Mouse (Mus musculus) lung, embryonic 15.5 days (tissue): ENCODE data around the gene Wnt11. TPM values are rescaled to one million over a fixed set of nuclear protein-coding genes. Genes with fewer than 3 reads are reported as not detected.
A peak's percentile ranks its signal among the peaks of the same experiment; 100 is the strongest.

Source experiments
- ATAC-seq: fragments of 200-750 bp; cut with Nextera tagmentation; 2 replicates; pipeline ENCODE4 v1.8.0; 2017; ENCODE audit warnings: moderate number of reproducible peaks, borderline replicate concordance; ENCODE audit not compliant: low FRiP score, low TSS enrichment; ENCODE audit errors: extremely low read depth
- H3K27ac ChIP-seq: fragments of 300-500 bp; sonication (generic); 2 replicates; pipeline ENCODE4 v1.5.1; 2015; ENCODE audit warnings: moderate library complexity, mild to moderate bottlenecking, inconsistent platforms
- H3K27me3 ChIP-seq: fragments of 300-500 bp; sonication (generic); 2 replicates; pipeline ENCODE4 v1.6.1; 2015; ENCODE audit warnings: inconsistent platforms
- H3K36me3 ChIP-seq: fragments of 300-500 bp; sonication (generic); 2 replicates; pipeline ENCODE4 v1.6.1; 2015; ENCODE audit warnings: inconsistent platforms
- H3K4me1 ChIP-seq: fragments of 300-500 bp; sonication (generic); 2 replicates; pipeline ENCODE4 v1.6.1; 2015; ENCODE audit warnings: inconsistent platforms
- H3K4me2 ChIP-seq: fragments of 300-500 bp; sonication (generic); 2 replicates; pipeline ENCODE4 v1.6.1; 2015; ENCODE audit warnings: inconsistent platforms, mild to moderate bottlenecking, moderate library complexity
- H3K4me3 ChIP-seq: fragments of 300-500 bp; sonication (generic); 2 replicates; pipeline ENCODE4 v1.5.1; 2015; ENCODE audit warnings: mild to moderate bottlenecking, inconsistent platforms
- H3K9ac ChIP-seq: fragments of 300-500 bp; sonication (generic); 2 replicates; pipeline ENCODE4 v1.6.1; 2015; ENCODE audit warnings: inconsistent platforms
- H3K9me3 ChIP-seq: fragments of 300-500 bp; sonication (generic); 2 replicates; pipeline ENCODE4 v1.6.1; 2016; ENCODE audit warnings: inconsistent platforms
- WGBS: fragments of 180-500 bp; shearing (Covaris S2); methylation state at CpG from one replicate; pipeline ENCODE4 v1.1.7; 2015; 5-methylcytosine and 5-hydroxymethylcytosine counted together
- polyA plus RNA-seq: library from polyadenylated mRNA; unstranded; fragments of >200 nt; fragmentation: Nextera tagmentation; extraction: Ambion mirVana; gene quantifications from 2 replicates; pipeline ENCODE4 v1.2.1, GENCODE M21; 2015

The Wnt11 gene
- polyA plus RNA-seq, 1 experiment from 2014 or later = 18.9 TPM

DNA sequence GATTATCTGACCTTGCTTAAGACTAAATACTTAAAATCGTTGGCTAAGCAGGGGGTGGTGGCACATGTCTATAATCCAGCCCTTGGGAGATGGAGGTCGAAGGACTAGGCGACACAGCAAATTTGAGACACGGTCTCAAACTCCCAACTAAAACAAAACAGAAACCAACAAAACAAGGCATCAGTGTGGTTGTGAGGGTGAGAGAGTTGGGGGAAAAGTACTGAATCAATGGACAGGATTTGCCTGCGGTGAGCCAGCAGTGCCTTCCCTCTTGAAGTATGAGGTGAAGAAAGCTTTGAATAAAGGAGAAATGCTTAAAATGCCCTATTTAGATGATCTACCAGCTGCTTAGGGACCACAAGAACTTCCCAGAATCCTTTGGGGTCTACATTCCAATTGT lies 58.2 kb downstream of the Wnt11 start:
- peaks cover 31% of the 10 kb centered on the region for H3K4me1 ChIP-seq

DNA sequence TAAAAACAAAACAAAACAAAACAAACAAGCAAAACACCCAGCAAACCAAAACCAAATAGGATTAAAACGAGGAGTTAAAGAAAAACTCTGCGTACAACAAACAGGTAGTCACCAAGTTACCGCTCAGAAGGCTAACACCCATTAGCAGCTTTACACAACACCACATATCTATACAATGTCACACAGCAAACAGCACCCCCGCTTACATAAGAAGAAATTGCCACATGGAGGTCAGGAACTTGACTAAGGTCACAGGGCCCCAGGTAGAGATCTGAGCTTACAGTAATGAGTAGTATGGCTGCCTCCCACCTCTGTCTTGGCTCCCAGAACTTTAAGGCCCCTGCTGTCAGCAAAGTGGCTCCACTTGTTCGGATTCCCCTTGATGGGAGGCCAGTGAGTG lies 59.4 kb downstream of the Wnt11 start:
- Histone ChIP-seq H3K9me3 (no peaks in the 10 kb centered on the region), H3K36me3 (no peaks in the 10 kb centered on the region), H3K4me1 (peaks cover 41% of the 10 kb centered on the region), H3K4me2 (no peak overlapping the region), H3K9ac (no peak overlapping the region), H3K27me3 (no peaks in the 10 kb centered on the region), H3K27ac (0 out of 2 replicates have a peak overlapping the region, but pooled peaks have one; percentile 60), H3K4me3 (no peak overlapping the region)
- 82% methylated on average over 5 of the region's 5 CpGs for WGBS
- no peak for ATAC-seq

More for the DNA sequence above, 58.2 kb downstream of the Wnt11 start:
- Histone ChIP-seq H3K4me3 (no peak overlapping the region), H3K27ac (no peak overlapping the region), H3K36me3 (peaks cover 2% of the 10 kb centered on the region; the same call in 1 of the 2 replicates), H3K9ac (no peak overlapping the region), H3K4me2 (no peak overlapping the region), H3K9me3 (no peaks in the 10 kb centered on the region), H3K27me3 (no peaks in the 10 kb centered on the region)
- WGBS = 88% methylated on average over 5 of the region's 5 CpGs
- no peak for ATAC-seq

DNA sequence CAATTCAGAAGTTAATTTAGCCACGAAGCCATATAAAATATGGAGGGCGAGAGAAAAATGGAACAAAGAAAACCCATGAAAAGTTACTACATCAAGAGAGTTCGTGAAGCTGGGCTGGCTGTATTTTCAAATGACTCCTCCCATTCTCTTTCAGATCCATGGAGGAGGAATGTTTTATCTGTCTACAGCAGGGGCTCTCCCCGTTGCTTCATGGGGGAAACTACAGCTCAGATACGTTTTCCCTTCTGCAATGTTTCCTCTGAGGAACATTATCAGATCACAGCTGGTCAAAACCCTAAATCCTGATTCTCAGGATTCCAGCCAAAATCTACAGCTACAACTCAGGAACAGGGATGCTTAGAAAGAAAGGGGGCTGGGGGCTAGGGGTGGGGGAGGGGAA lies 59.9 kb downstream of the Wnt11 start:
- ATAC-seq = no peak

DNA sequence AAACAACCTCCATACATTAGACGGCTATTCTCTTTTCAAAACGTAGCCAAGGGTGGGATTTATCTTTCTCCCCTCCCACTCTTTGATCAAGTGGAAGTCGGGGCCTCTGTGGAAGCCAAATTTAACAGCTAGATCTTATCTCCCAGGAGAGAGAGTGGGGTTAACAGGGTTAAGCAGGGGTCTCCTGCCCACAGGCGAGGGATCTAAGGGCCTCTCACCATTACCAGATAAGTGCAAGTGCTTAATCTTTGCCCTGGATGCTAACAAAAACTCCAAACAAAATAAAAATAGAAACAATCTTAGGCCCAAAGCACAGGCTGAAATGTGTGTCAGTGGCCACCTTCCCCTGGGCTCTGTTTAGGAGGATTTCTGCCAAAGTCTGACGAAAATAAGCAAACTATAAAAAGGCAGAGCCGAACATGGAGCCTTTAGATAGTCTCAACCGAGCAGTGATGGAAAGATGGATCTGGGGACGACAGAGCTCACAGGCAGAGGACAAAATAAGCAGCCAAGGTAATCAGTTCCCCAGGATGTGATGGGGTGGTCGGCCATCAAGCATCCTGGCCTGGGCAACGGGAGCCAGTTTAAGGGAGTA lies 60.7 kb downstream of the Wnt11 start:
- Histone ChIP-seq H3K27ac (peak overlapping the region; percentile 60), H3K27me3 (no peaks in the 10 kb centered on the region), H3K9me3 (no peaks in the 10 kb centered on the region), H3K9ac (no peak overlapping the region), H3K4me2 (no peak overlapping the region), H3K36me3 (no peaks in the 10 kb centered on the region), H3K4me1 (peaks cover 52% of the 10 kb centered on the region), H3K4me3 (no peak overlapping the region)
- 19% methylated on average over 10 of the region's 10 CpGs for WGBS
- no peak for ATAC-seq

More for the DNA sequence above, 59.9 kb downstream of the Wnt11 start:
- Histone ChIP-seq H3K27ac (peak overlapping the region; percentile 60; the same call in 1 of the 2 replicates), H3K9me3 (no peaks in the 10 kb centered on the region), H3K4me3 (no peak overlapping the region), H3K4me1 (peaks cover 44% of the 10 kb centered on the region), H3K27me3 (no peaks in the 10 kb centered on the region), H3K36me3 (no peaks in the 10 kb centered on the region), H3K4me2 (no peak overlapping the region), H3K9ac (no peak overlapping the region)
- WGBS = 35% methylated on average over 5 of the region's 5 CpGs

- no peak overlapping the region for H3K4me3 ChIP-seq
Measured at GRCm38 (mm10) chr7:98897323-98897722, 62.4 kb downstream of the Wnt11 start.

GRCm38 (mm10) chr7:98899815-98900214 lies 64.9 kb downstream of the Wnt11 start:
- no peaks in the 10 kb centered on the region for H3K36me3 ChIP-seq
- no peak overlapping the region for H3K4me3 ChIP-seq
- no peak overlapping the region for H3K4me2 ChIP-seq
- no peaks in the 10 kb centered on the region for H3K9me3 ChIP-seq
- H3K27ac ChIP-seq = peak overlapping the region; percentile 69
- H3K9ac ChIP-seq = no peak overlapping the region
- H3K4me1 ChIP-seq = peaks cover 62% of the 10 kb centered on the region
- 36% methylated on average over 4 of the region's 4 CpGs for WGBS
- no peaks in the 10 kb centered on the region for H3K27me3 ChIP-seq
- peak; percentile 83; the same call in 1 of the 2 replicates for ATAC-seq

More at GRCm38 (mm10) chr7:98897323-98897722, 62.4 kb downstream of the Wnt11 start:
- 86% methylated on average over 8 of the region's 8 CpGs for WGBS
- ATAC-seq = no peak
- Histone ChIP-seq H3K4me2 (no peak overlapping the region), H3K9ac (no peak overlapping the region), H3K9me3 (no peaks in the 10 kb centered on the region), H3K4me1 (peaks cover 55% of the 10 kb centered on the region), H3K27me3 (no peaks in the 10 kb centered on the region), H3K36me3 (no peaks in the 10 kb centered on the region), H3K27ac (no peak overlapping the region)

- ATAC-seq = no peak
- Histone ChIP-seq H3K27me3 (no peaks in the 10 kb centered on the region), H3K9ac (no peak overlapping the region), H3K4me1 (peaks cover 60% of the 10 kb centered on the region), H3K9me3 (no peaks in the 10 kb centered on the region), H3K4me2 (no peak overlapping the region), H3K36me3 (no peaks in the 10 kb centered on the region), H3K27ac (no peak overlapping the region), H3K4me3 (no peak overlapping the region)
- 91% methylated on average over 1 of the region's 1 CpGs for WGBS
Measured at GRCm38 (mm10) chr7:98901120-98901519, 66.2 kb downstream of the Wnt11 start.

DNA sequence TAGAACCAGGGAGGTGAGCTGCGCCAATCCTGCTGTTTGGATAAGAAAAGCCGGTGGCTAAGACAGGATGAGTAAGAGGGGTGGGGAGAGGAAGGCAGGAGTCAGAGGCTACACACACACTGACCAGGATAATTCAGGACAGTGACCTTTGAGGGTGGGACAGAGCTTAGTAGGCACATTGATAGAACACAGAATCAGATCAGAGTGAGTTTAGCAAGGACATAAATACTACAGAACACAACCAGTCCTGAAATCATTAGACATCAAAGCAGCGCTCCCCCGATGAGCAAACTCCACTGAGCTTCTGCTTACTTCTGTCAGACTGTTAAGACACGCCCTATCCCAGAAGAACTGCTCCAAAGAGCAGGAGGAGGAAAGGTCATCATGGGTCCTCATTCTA lies 69.0 kb downstream of the Wnt11 start:
- 53% methylated on average over 5 of the region's 5 CpGs for WGBS
- no peak overlapping the region for H3K4me2 ChIP-seq
- ATAC-seq = no peak
- H3K36me3 ChIP-seq = no peaks in the 10 kb centered on the region
- peaks cover 42% of the 10 kb centered on the region for H3K4me1 ChIP-seq
- no peak overlapping the region for H3K27ac ChIP-seq
- no peak overlapping the region for H3K4me3 ChIP-seq
- H3K9me3 ChIP-seq = no peaks in the 10 kb centered on the region
- H3K9ac ChIP-seq = no peak overlapping the region
- no peaks in the 10 kb centered on the region for H3K27me3 ChIP-seq

Other genes with a start within 250 kb of the Wnt11 start
- gene Emsy, start 178.3 kb upstream of the Wnt11 start, polyA plus RNA-seq = 23.4 and 25.6 TPM in 2 replicates
- 56.2 and 57.3 TPM in 2 replicates for gene Thap12, start 132.0 kb upstream of the Wnt11 start, polyA plus RNA-seq